Mouse (Mus musculus) ES-E14 (cell line): ENCODE measurements around the gene Arhgap29. TPM values are rescaled to one million over a fixed set of nuclear protein-coding genes. Genes with fewer than 3 reads are reported as not detected.
A peak's percentile ranks its signal among the peaks of the same experiment; 100 is the strongest.

Experiments used
- DNase-seq: peaks from one replicate; pipeline ENCODE4 v3.0.0-alpha.2; 2013; ENCODE audit warnings: low read depth, low spot score
- H3K27ac ChIP-seq: 2 replicates; pipeline ENCODE4 v1.5.1; 2012; ENCODE audit warnings: low read depth, mild to moderate bottlenecking, low read length, moderate library complexity, mixed read lengths; ENCODE audit not compliant: poor library complexity, insufficient read depth, severe bottlenecking
- H3K36me3 ChIP-seq: 2 replicates; pipeline ENCODE4 v1.6.1; 2012; ENCODE audit warnings: mild to moderate bottlenecking, low read length, moderate library complexity, mixed read lengths; ENCODE audit not compliant: control insufficient read depth, poor library complexity, insufficient read depth, severe bottlenecking
- H3K4me1 ChIP-seq, 2 experiments: fragments of 150-350 bp in 1 of 2; sonication (generic) in 1 of 2; 2 replicates each; pipeline ENCODE4 v1.6.1; 2012; ENCODE audit warnings: low read length in 2 of 2, mild to moderate bottlenecking in 1 of 2, mixed read lengths in 1 of 2; ENCODE audit not compliant: control insufficient read depth in 2 of 2, insufficient read depth in 2 of 2, poor library complexity in 1 of 2
- H3K4me3 ChIP-seq, 2 experiments: fragments of 150-350 bp in 1 of 2; sonication (generic) in 1 of 2; 2 replicates each; pipeline ENCODE4 v1.5.1; 2012; ENCODE audit warnings: low read length in 2 of 2, low read depth in 1 of 2, mild to moderate bottlenecking in 1 of 2, mixed read lengths in 1 of 2; ENCODE audit not compliant: insufficient read depth in 1 of 2, poor library complexity in 1 of 2, severe bottlenecking in 1 of 2
- H3K9ac ChIP-seq: 2 replicates; pipeline ENCODE4 v1.6.1; 2012; ENCODE audit warnings: low read depth, mild to moderate bottlenecking, low read length, mixed read lengths; ENCODE audit not compliant: poor library complexity, insufficient read depth, severe bottlenecking
- H3K9me3 ChIP-seq: fragments of 150-350 bp; sonication (generic); 2 replicates; pipeline ENCODE4 v1.6.1; 2012; ENCODE audit warnings: low read depth, mild to moderate bottlenecking, low read length; ENCODE audit not compliant: control insufficient read depth, insufficient read depth
- CHD2 ChIP-seq: IDR thresholded peaks from 2 replicates; pipeline ENCODE4 v1.6.1; 2014; ENCODE audit warnings: mild to moderate bottlenecking, low read depth, low read length, inconsistent platforms
- HCFC1 ChIP-seq: IDR thresholded peaks from 2 replicates; pipeline ENCODE4 v1.6.1; 2012; ENCODE audit warnings: low read length, inconsistent platforms, borderline replicate concordance; ENCODE audit not compliant: insufficient read depth
- MAFK ChIP-seq: IDR thresholded peaks from 2 replicates; pipeline ENCODE4 v1.6.1; 2014; ENCODE audit warnings: mild to moderate bottlenecking, low read depth, low read length, inconsistent platforms; ENCODE audit not compliant: insufficient read depth
- ZC3H11A ChIP-seq: IDR thresholded peaks from 2 replicates; pipeline ENCODE4 v1.6.1; 2012; ENCODE audit warnings: low read depth, mild to moderate bottlenecking, inconsistent platforms, low read length, borderline replicate concordance
- ZNF384 ChIP-seq: IDR thresholded peaks from 2 replicates; pipeline ENCODE4 v1.6.1; 2012; ENCODE audit warnings: low read depth, low read length, inconsistent platforms
- in situ Hi-C, 2 experiments: fragments of 600-800 bp; cut with MboI; formaldehyde crosslinking; loops; one replicate each; pipeline ENCODE4 v1.15.1; 2025; ENCODE audit warnings: low sequenced_read_pairs in 2 of 2, inconsistent platforms in 1 of 2; ENCODE audit not compliant: unreplicated experiment in 2 of 2
- total RNA-seq: library from RNA; depleted of rRNA; stranded (reverse); fragments of 300-350 nt; gene quantifications from 2 replicates; pipeline ENCODE4 v1.2.3, GENCODE M21; 2012

Gene Arhgap29
- total RNA-seq, 1 experiment, result 25.1 TPM

DNA sequence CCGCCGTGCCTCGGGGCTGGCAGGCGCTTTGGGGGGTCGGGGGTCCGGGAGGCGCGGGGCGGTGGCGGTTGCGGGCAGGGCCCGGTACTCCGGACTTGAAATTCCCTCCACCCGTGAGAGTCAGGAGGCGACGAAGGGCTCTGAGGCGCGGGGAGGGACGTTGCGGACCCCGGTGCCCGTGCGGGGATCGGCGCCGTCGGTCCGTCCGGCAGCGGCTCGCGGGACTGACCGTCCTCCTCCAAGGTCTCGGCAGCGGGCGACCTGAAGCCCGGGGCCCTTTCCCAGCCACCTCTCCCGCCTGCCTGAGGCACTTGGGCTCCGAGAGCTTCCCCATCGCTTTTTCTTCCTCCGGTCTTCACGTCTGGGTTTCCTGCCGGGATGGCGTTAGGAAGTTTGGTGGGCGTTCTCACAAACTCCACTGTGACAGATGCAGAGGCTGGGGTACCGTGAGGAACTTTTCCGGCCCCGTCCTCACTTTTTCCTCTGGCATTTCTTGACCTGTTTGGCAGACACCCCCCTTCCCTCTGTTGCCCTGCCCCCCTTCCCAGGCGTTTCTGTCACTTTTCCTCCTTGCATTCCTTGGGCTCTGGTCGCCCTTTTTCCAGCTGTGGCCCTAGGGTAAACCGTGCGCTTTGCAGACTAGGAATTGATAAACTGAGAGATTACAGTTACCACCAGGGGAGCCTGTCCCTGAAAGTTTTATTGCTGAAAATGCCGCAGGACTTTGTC, 1.3 kb downstream of the Arhgap29 start:
- peak; percentile 11 for DNase-seq
- H3K27ac ChIP-seq, result no peak overlapping the region
- in situ Hi-C loops, result loop anchor here (10.0 to 25.0 kb wide), 3 partner anchors 151 to 181 kb away; no protein-coding TSS in a partner anchor

DNA sequence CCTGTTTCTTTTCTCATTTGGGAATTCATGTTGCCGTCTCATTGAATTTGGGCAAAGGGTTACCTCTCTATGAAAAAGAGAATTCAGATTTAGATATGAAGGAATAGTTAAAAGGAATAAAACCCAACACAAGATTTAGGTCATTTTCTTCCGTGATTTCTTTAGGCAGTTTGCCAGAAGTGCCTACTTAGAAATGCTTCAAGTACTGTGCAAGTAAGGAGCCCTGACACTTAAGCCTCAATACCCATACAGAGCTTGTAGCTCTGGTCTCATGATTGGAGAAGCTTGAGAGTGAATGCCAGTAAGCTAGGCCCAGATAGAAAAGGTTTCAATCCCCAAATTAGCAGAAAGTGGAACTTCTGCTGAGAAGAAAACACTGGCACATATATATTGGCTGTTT, 2.1 kb downstream of the Arhgap29 start:
- TF ChIP-seq ZNF384 (no peak), ZC3H11A (no peak), CHD2 (no peak), HCFC1 (no peak), MAFK (no peak)
- Histone ChIP-seq H3K27ac (no peak overlapping the region), H3K4me3 (no peak overlapping the region), H3K9ac (no peak overlapping the region), H3K4me1 (no peaks in the 10 kb centered on the region; a peak in 1 of 4 replicates), H3K36me3 (no peaks in the 10 kb centered on the region), H3K9me3 (no peaks in the 10 kb centered on the region)
- in situ Hi-C loops, result loop anchor here (10.0 to 25.0 kb wide), 3 partner anchors 150 to 180 kb away; no protein-coding TSS in a partner anchor
- DNase-seq, result no peak

More for the DNA sequence above, 1.3 kb downstream of the Arhgap29 start:
- H3K4me1 ChIP-seq, result no peaks in the 10 kb centered on the region; a peak in 1 of 4 replicates
- peak overlapping the region; percentile 71 to 93 for H3K4me3 ChIP-seq
- no peaks in the 10 kb centered on the region for H3K36me3 ChIP-seq
- H3K9ac ChIP-seq, result peak overlapping the region; percentile 67
- H3K9me3 ChIP-seq, result no peaks in the 10 kb centered on the region
- TF ChIP-seq CHD2 (no peak), ZC3H11A (no peak), MAFK (no peak), HCFC1 (no peak), ZNF384 (no peak)

DNA sequence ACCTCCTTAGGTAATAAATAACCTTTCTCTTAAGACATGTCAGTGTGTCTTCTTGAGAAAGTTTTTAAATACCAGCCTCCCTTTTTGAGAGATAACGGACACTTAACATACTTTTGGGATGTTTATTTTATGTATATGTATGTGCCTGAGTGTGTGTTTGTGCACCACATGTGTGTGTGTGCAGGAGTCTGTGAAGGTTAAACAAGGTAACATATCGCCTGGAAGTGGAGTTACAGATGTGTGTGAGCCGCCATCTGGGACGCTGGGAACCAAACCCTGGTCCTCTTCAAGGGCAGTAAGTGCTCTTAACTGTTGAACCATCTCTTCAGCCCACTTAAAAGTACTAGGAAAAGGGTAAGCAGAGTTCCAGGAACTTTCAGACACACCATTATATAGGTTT, 3.2 kb downstream of the Arhgap29 start:
- TF ChIP-seq ZC3H11A (no peak), HCFC1 (no peak), ZNF384 (no peak), CHD2 (no peak), MAFK (no peak)
- in situ Hi-C loops, result loop anchor here (10.0 to 25.0 kb wide), 3 partner anchors 149 to 179 kb away; no protein-coding TSS in a partner anchor

DNA sequence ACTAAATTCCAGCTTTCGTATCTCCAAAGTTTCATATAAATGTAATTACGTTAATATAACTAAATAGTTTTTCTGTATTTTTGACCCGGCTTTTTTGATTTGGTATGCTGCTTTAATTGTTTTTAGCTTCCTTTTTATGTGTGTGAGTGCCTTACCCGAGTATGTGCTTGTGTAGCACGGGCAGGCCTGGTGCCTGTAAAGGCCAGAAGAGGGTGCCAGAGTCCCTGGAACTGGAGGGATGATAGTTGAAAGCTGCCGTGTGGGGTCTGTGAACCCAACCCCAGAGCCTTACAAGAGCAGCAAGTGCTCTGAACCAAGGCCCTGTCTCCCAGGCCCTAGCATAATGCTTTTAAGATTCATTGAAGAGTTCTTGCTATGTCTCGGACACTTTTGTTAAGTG, 4.4 kb downstream of the Arhgap29 start:
- Histone ChIP-seq H3K9ac (no peak overlapping the region), H3K4me1 (no peaks in the 10 kb centered on the region; a peak in 1 of 4 replicates), H3K4me3 (no peak overlapping the region), H3K36me3 (no peaks in the 10 kb centered on the region), H3K27ac (no peak overlapping the region), H3K9me3 (no peaks in the 10 kb centered on the region)
- DNase-seq, result peak; percentile 47
- TF ChIP-seq CHD2 (no peak), MAFK (no peak), ZNF384 (no peak), HCFC1 (no peak), ZC3H11A (peak; percentile 77; the same call in 1 of the 2 replicates)
- in situ Hi-C loops, result loop anchor here (10.0 to 25.0 kb wide), 3 partner anchors 148 to 178 kb away; no protein-coding TSS in a partner anchor

More for the DNA sequence above, 3.2 kb downstream of the Arhgap29 start:
- Histone ChIP-seq H3K4me1 (no peaks in the 10 kb centered on the region; a peak in 1 of 4 replicates), H3K36me3 (no peaks in the 10 kb centered on the region), H3K4me3 (no peak overlapping the region), H3K27ac (no peak overlapping the region), H3K9me3 (no peaks in the 10 kb centered on the region), H3K9ac (no peak overlapping the region)
- DNase-seq, result no peak
